Mouse (Mus musculus) skeletal muscle tissue, adult 2 months (tissue): Measurements from ENCODE around the gene Kcnip4.

Experiments used
- DNase-seq: peaks from one replicate; pipeline ENCODE4 v3.0.0-alpha.2; 2012; ENCODE audit warnings: low read depth, low spot score

Kcnip4 gene

DNA sequence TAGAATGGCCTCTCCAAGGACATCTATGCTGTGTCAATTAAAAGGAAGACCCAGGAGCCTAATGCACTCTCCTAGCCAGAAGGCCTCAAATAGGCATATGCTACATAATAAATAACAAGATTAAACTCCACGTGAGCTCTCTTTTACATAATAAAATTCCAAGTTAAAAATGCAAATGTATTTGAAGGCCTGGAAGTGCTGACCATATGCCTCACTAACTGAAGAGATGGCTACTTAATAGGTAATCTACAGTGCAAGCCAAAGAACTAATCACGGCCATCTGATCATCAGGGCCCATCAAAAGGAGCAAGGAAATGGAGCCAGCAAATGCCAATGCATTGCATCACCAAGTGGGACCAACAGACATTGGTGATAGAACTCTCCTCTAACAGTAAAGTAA is 277.6 kb downstream of the Kcnip4 start:
- no peak for DNase-seq

DNA sequence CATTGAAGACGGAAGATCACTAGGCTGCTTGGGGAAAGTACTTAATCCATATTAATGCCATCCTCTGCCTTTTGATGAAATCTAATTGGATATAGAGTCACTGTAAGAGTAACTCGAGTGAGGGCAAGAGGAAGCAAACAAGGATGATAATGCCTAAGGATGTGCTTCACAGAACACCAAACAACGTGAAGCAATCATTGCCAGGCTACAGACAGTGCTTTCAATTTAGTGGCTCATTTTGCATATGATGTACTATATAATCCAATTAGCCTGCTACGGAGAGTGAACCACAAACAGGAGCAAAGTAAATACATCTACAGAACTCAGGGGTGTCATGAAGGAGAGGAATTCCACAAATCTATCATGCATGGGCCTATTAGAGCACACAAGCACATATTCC is 280.3 kb downstream of the Kcnip4 start:
- no peak for DNase-seq

DNA sequence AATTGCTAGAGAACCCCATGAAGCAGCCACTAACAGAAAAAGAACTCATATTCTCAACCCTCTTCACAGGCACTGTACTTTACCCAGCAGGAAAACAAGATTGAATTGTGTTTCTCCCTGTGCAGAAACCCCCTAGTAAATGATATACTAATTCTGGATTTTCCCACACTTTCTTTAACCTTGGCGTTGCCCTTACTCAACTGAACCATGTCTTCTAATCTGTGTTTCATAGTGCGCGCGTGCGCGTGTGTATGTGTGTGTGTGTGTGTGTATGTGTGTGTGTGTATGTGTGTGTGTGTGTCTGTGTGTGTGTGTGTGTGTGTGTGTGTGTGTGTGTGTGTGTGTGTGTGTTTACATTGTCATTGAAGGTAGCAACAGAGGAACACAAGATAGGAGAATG is 283.0 kb downstream of the Kcnip4 start:
- DNase-seq, result no peak

DNA sequence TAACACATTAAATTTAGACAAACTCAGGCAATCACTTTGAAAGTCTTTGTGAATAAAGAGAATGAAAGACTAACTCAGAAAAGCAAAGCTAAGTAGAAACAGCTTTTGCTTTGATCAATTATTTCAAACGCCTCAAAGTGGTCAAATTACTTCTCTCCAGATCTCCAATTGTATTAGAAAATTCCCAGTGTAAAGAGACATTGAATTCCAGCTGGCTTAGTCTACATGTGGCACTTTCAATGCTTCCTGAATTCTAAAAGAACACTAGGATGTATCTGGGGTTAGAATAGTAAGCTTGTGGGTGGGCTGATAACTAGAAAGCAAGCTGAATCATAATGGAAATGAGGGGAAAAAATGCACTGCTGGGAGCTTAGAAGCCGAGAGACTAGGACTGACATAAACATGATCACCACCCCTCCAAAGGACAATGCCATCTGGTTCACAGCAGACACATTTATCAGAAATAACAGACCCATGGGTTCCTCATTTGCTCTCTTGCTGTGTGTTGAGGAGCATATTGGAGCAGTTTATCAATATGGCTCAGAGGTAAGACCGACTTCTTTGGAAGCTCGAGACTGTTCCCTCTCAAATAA is 323.4 kb downstream of the Kcnip4 start:
- no peak for DNase-seq

DNA sequence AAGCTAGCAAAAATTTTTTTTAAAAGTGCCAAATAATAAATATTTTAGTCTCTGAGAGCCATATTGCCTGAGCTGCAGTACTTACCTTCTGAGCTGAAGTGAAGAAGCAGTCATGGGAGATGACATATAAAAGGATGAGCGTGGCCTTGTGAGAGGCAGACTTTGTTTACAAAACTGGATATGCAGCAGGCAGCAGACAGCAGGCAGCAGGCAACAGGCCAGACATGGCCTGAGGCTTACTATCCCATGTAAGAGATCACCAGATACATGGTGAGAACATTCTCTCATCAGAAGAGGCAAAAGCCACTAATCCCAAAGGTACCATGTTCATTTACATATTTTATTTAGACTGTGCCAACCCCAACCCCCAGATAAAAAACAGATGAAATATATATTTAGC is 336.5 kb downstream of the Kcnip4 start:
- DNase-seq, result no peak

DNA sequence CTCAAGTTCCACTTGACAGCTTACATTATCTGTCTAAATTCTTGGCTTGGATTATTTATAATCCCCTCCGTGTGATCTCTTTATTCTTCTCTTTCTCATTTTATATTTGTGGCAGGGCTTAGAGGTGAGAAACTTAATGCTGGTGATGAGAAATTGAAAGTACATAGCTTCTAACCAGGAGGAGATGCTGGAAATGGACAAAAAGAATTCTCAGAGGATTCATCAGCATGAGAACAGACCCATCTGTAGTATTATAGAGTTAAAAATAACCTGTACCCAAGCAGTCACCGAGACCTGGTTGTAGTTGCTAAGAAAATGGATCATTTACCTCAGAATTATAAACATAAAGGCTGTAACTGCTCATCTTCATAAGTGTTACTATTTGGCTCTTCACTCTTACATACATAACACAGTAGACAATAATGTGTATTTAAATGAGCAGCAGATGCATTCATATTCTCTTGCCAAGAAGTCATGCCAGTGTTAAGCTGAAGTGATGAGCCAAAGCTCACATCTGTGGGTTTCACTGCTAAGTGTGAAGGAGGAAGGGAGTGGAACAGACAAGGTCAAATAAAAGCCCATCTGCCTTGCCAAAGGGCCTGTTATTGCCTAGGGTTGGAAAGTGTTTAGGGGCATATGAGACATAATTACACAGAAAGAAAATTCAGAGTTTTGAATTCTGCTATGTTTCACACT is 374.4 kb downstream of the Kcnip4 start:
- DNase-seq, result no peak

DNA sequence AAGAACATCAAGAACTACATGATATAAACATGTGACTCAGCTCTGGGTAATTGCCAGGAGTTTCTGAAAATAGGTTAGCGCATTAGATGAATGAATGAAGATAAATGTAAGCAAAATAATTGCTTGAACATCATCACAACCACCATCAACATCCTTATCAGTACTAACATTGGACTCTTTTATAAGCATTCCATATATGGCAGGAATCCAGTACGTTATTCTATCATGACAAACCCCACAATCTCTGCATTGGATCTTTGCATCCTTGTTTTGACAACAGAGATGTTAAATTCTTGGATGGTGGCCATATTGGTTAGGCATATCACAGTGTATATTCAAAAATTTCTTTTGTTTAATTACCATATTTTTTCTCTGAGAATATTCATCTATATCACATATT is 375.0 kb downstream of the Kcnip4 start:
- no peak for DNase-seq

DNA sequence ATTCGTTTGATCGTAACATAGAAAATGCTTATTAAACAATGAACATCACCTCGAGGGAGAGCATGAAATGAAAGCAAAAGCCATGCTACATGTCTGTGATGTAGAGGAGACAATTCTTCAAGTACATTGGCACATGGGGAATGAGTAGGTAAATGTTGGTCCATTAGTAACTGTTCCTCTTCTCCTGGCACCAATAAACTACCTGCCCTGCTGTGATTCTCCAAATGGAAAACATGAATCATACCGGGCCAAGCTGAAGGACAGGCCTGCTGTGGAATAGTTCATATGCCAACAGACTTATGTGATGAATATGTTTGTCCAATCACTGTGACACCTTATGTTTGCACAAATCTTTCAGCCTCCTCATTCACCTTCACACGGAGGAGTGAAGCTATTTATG is 429.3 kb downstream of the Kcnip4 start:
- no peak for DNase-seq

DNA sequence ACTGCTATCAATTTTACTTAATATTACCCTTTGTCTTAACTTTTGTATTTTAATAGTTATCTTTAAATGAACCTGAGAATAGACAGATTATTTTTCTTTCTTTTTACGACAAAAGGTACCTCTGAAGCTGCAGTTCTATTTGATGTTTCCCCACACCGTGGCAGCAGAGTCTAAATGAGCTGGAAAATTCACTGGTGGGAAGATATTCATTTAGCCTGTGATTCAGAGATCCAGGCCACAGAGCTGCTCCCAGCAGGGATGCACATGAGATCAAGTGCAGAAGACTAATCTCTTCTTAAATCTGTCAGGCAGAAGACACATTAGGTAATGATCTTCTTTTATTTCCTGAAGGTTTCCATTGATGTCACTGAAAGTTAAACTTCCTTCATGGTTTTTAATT is 429.8 kb downstream of the Kcnip4 start:
- no peak for DNase-seq

DNA sequence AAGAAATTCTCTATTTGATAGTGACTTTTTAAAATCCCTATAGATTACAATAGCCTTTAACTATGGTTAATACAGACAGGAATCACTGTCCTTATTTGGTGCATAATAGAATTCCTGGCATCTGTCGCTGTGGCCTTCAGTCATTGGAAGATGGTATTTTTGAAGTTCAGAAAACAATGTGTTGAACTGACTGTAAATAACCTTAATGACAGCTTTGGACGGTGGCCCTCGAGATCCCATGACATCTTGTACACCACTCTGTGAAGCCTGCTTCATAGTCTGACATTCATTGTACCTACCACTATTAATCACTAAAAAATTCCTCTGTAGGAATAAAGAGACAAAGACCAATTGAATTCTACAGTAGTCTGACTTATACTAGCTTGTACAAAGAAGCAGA is 430.4 kb downstream of the Kcnip4 start:
- DNase-seq, result no peak

DNA sequence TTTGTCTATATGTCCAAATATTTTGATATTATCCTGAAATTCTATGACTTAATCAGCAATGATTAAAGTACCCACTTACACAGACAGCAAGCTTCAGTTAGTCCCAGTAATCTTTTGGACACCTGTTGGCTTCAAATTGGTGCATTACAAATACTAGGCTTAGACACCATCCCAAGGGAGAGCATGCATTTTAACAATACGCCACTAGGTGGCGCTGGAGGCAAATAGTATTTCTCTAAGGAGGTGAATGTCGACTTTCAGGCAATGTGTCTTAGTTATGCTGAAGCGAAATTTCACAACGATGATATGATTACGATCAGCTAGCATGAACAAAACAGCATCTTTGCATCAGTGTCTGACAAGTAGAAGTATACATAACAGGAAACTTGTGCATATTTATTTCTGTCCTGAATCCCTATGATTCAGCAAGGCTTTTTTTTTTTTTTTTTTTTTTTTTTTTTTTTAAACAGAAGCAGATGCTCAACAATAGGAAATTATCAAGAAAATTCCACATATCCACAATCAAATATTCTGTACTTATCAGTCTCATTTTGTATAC is 434.5 kb downstream of the Kcnip4 start:
- peak; percentile 21 for DNase-seq

DNA sequence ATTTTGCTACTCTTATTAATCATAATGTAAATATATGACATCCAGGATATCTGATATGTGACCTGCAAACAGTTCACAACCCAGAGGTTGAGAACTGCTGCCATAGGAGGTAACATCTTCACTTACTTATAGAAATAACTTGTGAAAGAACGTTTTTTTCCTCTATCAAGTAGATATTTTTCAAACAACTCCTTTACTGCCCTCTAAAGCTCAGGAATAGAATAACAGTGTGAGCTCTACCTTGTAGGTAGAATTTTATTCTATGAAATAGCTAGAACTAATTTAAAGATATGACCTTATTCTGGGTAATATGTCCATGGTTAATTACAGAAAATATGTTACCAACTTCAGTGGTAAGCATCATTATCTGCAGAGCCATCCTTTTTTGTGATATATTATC is 459.1 kb downstream of the Kcnip4 start:
- no peak for DNase-seq

DNA sequence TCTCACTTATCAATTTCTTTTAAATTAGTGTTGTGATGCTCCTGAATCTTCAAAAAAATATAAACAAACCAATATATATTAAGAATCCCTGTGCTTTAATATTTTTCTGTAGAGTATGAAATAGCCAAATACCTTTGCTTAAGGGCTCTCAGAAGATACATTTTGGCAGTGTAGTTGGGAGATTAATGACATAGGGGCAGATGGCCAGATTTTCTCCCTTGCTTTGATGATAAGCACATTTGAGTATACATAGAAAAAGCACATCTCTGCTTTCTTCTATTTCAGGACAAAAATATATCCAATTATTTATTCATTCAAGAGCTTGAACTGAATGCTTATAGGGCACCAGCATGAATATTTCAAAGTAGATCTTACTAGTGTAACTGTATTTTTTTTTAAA is 465.8 kb downstream of the Kcnip4 start:
- no peak for DNase-seq

DNA sequence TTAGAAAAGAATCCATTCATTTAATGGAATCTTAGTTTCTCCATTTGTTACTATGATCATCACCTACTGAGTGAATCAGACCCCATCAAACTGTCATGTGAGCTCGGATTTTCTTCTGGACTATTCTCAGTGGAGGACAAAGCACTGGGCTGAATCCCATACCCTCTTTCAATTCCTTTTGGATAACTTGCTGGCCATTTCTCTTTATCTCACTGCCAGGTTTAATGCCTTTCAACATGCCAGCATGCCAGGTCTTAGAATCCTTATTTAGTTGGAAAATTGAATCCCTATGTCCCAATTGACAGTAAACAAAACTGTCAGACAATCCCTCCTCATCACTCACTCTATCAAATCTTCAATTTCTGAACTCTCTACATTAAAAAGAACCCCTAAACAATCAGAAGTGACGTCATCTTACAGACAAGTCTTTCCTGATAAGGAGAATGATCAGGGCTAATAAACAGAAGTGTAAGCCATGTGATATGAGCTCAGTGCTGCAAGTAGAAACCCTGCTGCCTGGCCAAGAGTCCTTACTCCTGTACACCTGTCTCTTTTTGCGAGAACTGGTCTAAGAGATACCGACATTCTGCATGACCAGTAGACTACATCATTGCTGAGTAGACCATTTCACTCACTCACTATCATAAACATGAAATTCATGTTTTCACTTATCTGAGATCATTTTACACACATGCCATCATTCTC is 466.9 kb downstream of the Kcnip4 start:
- no peak for DNase-seq

DNA sequence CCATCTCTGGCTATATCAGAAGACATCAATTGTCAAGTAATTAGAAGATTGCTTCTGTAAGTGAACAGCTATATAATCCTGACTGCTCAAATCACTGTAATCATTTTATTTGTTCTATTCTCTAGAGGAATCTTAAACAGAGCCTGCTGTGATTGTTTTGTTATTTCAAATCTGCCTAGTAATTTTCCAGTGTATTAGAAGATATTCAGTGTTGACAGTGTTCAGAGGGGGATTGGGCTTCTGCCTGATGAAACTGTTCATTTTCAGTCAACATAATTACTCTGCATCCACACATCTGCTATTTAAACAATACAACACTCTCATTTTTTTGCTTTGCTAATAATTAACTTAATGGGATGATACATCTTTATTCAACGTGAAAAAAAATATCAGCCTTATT is 476.7 kb downstream of the Kcnip4 start:
- DNase-seq, result no peak

DNA sequence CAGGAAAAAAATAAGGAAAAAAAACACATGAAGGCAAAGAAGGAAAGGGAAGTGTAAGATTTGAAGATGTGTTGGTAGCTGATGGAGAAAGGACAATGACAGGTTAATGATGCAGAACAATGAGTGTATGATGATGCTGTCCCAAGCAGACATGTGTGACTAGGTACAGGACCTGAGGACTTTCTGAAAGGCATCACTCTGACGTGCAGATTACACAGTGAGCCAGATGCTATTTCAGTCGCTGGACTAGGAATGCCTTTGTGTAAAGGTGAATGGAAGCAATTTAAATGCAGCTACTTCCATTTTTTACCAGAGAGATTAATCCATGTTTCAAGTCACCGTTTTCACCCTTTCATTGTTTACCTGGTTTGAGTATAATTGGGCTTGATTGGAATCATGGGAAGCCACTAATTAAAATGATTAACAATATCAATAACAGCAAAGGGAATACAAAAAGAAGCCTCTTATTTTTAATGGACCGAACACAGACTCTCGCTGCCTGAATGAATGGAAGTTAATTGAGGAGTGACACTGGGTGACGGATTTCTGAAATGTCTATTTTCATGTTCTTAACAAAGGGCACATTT is 483.4 kb downstream of the Kcnip4 start:
- DNase-seq, result no peak

DNA sequence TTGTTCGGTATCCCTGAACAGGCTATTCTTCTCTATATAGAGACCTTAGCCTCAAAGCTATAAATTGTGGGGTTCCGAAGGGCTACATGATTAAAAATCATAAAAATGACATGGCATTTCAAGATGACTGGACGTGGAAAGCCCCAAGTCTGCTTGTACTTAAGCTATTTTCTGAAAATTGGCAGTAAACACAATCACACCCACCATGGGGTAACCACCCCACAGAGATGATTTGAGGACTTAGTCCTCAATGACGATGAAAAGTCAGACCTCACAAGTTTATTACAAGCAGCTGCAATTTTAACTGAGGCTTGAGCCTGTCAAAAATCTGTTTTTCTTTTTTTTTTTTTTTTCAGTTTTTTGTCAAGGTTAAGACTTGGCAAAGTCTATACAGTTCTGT is 527.3 kb downstream of the Kcnip4 start:
- no peak for DNase-seq

DNA sequence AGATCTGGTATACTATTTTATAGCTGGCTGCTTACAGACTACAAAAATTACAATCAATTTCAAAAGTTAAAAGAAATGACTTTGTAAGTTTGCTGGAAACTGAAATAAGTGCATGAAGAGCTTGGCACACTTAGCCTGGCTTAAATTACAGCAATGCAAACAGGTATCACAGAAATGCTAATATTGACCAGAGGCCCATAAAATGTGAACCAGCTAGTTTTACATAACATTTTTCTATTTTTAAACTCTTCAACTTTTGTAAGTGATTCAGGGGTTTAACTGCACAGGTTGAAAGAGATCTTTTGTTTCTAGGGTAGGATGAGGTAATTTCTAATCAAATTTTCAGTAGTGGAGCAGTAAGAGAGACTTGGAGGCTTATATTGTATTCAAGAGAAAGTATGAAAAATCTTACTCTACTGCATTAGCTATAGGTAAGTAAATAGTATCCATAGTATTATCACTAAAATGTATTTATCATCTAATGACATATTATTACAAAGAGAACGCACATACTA is 535.5 kb downstream of the Kcnip4 start:
- no peak for DNase-seq

DNA sequence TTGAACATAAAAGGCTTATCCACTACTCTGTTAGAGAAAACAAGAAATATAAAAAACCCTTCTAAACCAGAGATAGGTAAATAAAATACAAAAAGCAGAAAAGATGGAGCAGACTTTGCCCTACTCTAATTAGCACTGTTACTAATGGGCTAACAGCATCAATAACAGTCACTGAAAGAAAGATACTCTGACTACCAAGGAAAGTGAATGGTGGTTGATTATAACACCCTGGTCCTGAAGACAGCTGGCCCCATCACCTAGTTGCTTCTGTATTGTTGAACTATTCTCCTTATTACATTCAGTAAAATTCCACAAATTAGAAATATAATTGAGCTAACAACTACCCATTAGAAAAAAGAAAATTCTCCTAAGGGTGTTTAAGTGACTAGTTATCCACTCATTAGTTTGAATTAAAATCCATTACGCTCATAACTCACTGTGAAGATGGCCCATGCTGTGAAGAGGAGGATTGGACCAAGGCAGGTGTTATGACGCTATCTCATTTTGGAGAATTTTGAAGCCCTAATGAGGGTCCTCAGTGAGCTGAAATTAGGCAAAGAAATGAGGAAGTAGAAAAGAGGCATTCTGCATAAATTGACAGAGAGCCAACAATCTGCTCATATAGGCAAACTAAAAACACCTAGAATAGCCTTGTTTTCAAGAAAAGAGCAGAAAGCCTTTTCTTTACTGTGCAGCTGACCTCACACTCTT is 582.2 kb downstream of the Kcnip4 start:
- no peak for DNase-seq

DNA sequence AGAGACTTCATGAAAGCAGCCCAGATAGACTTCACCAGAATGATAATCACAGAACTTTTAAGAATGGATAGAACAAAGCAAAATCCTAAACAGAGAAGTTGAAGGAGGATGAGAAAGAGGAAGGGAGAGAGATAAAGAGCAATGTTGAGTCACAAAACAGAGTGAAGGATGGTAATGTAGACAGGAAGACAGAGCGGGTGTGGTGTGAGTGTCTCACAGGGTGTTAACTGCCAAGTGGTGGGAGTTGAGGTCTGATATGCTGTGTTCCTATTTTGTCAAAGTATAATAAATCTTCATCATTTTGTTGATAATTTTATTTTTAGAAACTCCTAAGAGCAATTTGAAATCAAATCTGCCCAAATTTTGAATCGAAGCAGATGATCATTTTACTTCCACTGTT is 592.8 kb downstream of the Kcnip4 start:
- no peak for DNase-seq

DNA sequence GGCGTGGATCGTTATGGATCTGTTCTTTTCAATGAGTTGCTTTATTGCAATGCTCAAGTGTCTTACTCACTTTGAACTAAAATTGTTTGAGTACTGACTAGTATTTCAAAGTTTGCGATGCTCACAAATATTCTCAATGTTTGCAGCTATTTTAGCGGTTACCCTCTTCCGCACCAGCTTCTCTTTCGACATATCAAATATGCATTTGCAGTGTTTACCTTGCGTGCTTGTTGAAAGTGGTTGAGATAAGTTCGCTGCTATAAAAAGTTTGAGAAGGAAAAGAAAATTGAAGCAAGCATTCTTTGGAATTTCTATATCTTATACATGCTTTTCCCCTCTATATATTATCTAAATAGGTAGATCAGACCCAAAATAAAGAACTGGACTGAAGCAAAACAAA is 634.5 kb downstream of the Kcnip4 start:
- no peak for DNase-seq
